Mouse (Mus musculus): ENCODE measurements around the gene Chil1. TPM values are rescaled to one million over a fixed set of nuclear protein-coding genes. Genes with fewer than 3 reads are reported as not detected.

Chil1 gene
- total and polyA plus RNA-seq, 2 experiments = 0.09 to 0.34 TPM

DNA sequence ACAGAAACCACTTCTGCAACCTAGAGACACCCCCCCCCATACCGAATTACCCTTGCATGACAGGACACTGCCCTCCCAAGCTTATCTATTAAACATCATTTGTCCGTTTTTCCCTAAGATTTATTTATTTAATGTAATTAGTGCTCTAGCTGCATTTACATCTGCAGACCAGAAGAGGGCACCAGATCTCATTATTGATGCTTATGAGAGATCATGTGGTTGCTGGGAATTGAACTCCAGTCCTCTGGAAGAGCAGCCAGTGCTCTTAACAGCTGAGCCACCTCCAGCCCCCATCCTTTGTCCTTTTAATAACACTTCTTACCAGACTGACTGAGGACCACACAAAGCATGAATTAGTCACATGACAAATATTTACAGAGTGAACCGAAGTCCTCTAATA lies 27.3 kb upstream of the Chil1 start:
- Histone ChIP-seq H3K4me1 (ENCODE audit: control insufficient read depth, insufficient read depth, low read length) (no peaks in the 10 kb centered on the region), H3K4me3 (ENCODE audit: insufficient read depth, low read depth, low read length) (no peak overlapping the region), H3K79me2 (ENCODE audit: control insufficient read depth, insufficient read depth, low read length) (no peaks in the 10 kb centered on the region), H3K36me3 (ENCODE audit: control insufficient read depth, insufficient read depth, low read length) (no peaks in the 10 kb centered on the region), H3K9ac (ENCODE audit: low read depth, low read length) (no peak overlapping the region), H3K27ac (replicated peaks; ENCODE audit: insufficient read depth, low read depth, low read length) (no peak overlapping the region), H3K27me3 (ENCODE audit: control insufficient read depth, insufficient read depth, low read length) (no peaks in the 10 kb centered on the region)
- TF ChIP-seq CTCF (IDR thresholded peaks at IDR 0.05; ENCODE audit: low read depth, low read length) (no peak), POLR2A (IDR thresholded peaks at IDR 0.05; ENCODE audit: extremely low read depth, insufficient read depth, low read length) (no peak)
- DNase-seq (ENCODE audit: extremely low read depth, low read depth, low spot score) = no peak
- 62% methylated on average over 3 of the region's 3 CpGs for WGBS

DNA sequence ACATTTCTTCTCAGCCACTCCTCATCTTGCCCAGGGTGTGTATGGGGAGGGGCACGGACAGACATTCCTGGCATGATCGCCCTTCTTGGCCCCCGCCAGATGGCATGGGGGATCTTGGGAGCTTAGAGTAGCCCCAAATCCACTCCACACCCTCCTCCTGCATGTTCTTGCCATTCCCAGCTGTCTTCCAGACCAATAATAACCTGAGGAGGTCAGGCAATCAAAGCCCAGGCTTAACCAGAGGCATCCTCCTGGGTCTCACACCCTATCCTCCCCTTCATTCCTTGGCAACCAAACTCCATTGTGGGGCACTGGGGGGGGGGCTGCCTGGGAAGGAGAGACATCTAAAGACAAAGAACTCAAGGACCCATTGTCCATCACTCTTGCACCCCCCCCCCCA lies 21.6 kb upstream of the Chil1 start:
- Histone ChIP-seq H3K4me1 (ENCODE audit: control insufficient read depth, insufficient read depth, low read length) (no peaks in the 10 kb centered on the region), H3K27me3 (ENCODE audit: control insufficient read depth, insufficient read depth, low read length) (no peaks in the 10 kb centered on the region), H3K9ac (ENCODE audit: low read depth, low read length) (no peak overlapping the region), H3K79me2 (ENCODE audit: control insufficient read depth, insufficient read depth, low read length) (no peaks in the 10 kb centered on the region), H3K36me3 (ENCODE audit: control insufficient read depth, insufficient read depth, low read length) (no peaks in the 10 kb centered on the region), H3K4me3 (ENCODE audit: insufficient read depth, low read depth, low read length) (no peak overlapping the region), H3K27ac (replicated peaks; ENCODE audit: insufficient read depth, low read depth, low read length) (no peak overlapping the region)
- WGBS = 86% methylated on average over 3 of the region's 3 CpGs
- DNase-seq (ENCODE audit: extremely low read depth, low read depth, low spot score) = no peak
- TF ChIP-seq CTCF (IDR thresholded peaks at IDR 0.05; ENCODE audit: low read depth, low read length) = no peak
- no peak for TF ChIP-seq POLR2A (IDR thresholded peaks at IDR 0.05; ENCODE audit: extremely low read depth, insufficient read depth, low read length)

DNA sequence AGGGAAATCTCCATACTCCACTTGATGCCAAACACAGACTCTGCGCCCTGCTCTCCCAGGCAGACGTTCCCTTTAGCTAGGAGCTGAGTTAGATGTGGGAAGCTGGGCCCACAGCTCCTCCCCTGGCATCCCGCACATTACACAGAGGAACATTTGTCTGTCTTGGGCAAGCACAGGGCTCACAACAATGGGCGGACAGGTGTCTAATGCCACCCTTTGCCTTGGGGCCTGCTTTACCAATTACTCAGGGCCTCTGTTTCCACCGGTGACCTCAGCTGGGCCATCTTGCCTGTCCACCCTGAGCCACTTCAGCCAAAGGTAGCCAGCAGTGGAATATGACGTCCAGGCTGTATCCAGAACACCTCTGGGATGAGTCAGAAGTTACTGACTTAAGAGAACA lies 20.6 kb upstream of the Chil1 start:
- Histone ChIP-seq H3K79me2 (ENCODE audit: control insufficient read depth, insufficient read depth, low read length) (no peaks in the 10 kb centered on the region), H3K27me3 (ENCODE audit: control insufficient read depth, insufficient read depth, low read length) (no peaks in the 10 kb centered on the region), H3K27ac (replicated peaks; ENCODE audit: insufficient read depth, low read depth, low read length) (no peak overlapping the region), H3K36me3 (ENCODE audit: control insufficient read depth, insufficient read depth, low read length) (no peaks in the 10 kb centered on the region), H3K9ac (ENCODE audit: low read depth, low read length) (no peak overlapping the region), H3K4me3 (ENCODE audit: insufficient read depth, low read depth, low read length) (no peak overlapping the region), H3K4me1 (ENCODE audit: control insufficient read depth, insufficient read depth, low read length) (no peaks in the 10 kb centered on the region)
- 89% methylated on average over 6 of the region's 6 CpGs for WGBS
- no peak for DNase-seq (ENCODE audit: extremely low read depth, low read depth, low spot score)
- TF ChIP-seq POLR2A (IDR thresholded peaks at IDR 0.05; ENCODE audit: extremely low read depth, insufficient read depth, low read length) = no peak
- TF ChIP-seq CTCF (IDR thresholded peaks at IDR 0.05; ENCODE audit: low read depth, low read length) = no peak

DNA sequence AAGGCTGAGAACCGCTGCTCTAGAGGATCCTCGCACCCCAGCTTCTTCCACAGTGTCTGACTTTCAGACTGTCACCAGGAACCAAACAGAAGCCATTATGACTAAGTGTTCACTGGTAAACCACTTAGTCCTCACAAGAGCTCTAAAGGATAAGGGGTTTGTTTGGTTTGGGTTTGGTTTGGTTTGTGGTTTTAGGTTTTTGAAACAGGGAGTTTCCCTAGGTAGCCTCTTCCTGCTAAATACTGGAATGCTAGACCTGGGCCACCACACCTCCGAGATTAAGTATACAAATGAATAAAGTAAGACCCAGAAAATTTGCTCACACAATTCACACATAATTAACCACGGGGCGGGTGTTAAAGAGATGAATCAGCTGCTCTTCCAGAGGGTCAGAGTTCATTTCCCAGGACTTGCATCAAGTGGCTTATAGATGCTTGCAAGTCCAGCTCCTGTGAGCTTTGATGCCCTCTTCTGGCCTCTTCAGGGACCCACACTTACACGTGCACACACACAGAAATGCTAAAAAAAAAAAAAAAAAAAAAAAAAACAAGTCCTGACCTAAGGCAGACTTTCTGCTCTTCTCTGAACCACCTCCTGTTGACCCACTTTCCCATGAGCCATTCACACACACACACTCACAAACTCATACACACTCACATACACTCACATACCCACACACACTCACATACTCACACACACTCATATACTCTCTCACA lies 19.3 kb upstream of the Chil1 start:
- no peaks in the 10 kb centered on the region for H3K36me3 ChIP-seq (ENCODE audit: control insufficient read depth, insufficient read depth, low read length)
- H3K79me2 ChIP-seq (ENCODE audit: control insufficient read depth, insufficient read depth, low read length) = no peaks in the 10 kb centered on the region
- H3K4me3 ChIP-seq (ENCODE audit: insufficient read depth, low read depth, low read length) = no peak overlapping the region
- no peaks in the 10 kb centered on the region for H3K27me3 ChIP-seq (ENCODE audit: control insufficient read depth, insufficient read depth, low read length)
- H3K9ac ChIP-seq (ENCODE audit: low read depth, low read length) = no peak overlapping the region
- WGBS = 87% methylated on average over 6 of the region's 6 CpGs
- DNase-seq (ENCODE audit: extremely low read depth, low read depth, low spot score) = peak; percentile 14
- TF ChIP-seq POLR2A (IDR thresholded peaks at IDR 0.05; ENCODE audit: extremely low read depth, insufficient read depth, low read length) (no peak), CTCF (IDR thresholded peaks at IDR 0.05; ENCODE audit: low read depth, low read length) (no peak)
- no peak overlapping the region for H3K27ac ChIP-seq (replicated peaks; ENCODE audit: insufficient read depth, low read depth, low read length)
- no peaks in the 10 kb centered on the region for H3K4me1 ChIP-seq (ENCODE audit: control insufficient read depth, insufficient read depth, low read length)

DNA sequence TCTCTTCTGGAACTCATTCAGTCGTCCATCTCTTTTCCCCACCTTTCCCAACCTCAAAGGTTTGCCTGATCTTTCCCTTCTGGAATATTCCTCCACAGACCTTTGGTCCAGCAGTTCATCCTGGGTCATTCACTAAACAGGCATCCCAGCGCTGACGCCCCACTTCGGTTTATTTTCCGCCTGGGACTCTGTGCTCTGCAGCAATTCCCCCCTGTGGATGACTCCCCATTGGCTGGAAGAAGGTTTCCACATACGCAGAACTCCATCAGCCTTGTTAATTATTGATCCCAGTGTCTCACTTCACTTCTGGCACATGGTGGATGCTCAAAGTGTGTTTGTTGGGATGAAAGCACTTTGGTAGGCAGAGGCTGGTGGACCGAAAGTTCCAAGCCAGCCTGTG lies 18.5 kb upstream of the Chil1 start:
- no peak for TF ChIP-seq CTCF (IDR thresholded peaks at IDR 0.05; ENCODE audit: low read depth, low read length)
- TF ChIP-seq POLR2A (IDR thresholded peaks at IDR 0.05; ENCODE audit: extremely low read depth, insufficient read depth, low read length) = no peak
- peak; percentile 81 for DNase-seq (ENCODE audit: extremely low read depth, low read depth, low spot score)
- 31% methylated on average over 7 of the region's 7 CpGs for WGBS

DNA sequence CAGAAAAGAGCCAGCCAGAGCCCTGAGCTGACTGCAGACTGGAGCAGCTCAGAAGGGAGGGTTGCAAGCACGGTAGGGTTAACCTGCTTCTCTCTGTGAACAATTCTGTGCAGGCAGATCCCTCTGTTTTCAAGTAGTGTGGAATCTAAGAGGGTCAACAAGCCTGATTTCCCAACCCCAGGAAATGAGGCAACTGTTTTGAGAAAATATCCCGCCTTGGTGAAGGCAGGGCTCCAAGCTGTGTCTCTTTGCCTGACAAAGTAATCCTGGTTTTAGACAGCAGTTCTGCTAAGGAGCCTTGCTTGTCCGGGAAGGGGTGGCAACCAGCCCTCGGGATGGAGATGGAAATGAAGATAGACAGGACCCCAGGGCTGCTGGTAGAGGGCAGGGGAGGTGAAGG lies 17.5 kb upstream of the Chil1 start:
- Histone ChIP-seq H3K4me1 (ENCODE audit: control insufficient read depth, insufficient read depth, low read length) (no peaks in the 10 kb centered on the region), H3K27ac (replicated peaks; ENCODE audit: insufficient read depth, low read depth, low read length) (no peak overlapping the region), H3K79me2 (ENCODE audit: control insufficient read depth, insufficient read depth, low read length) (no peaks in the 10 kb centered on the region), H3K4me3 (ENCODE audit: insufficient read depth, low read depth, low read length) (no peak overlapping the region), H3K36me3 (ENCODE audit: control insufficient read depth, insufficient read depth, low read length) (no peaks in the 10 kb centered on the region), H3K9ac (ENCODE audit: low read depth, low read length) (no peak overlapping the region), H3K27me3 (ENCODE audit: control insufficient read depth, insufficient read depth, low read length) (no peaks in the 10 kb centered on the region)
- TF ChIP-seq POLR2A (IDR thresholded peaks at IDR 0.05; ENCODE audit: extremely low read depth, insufficient read depth, low read length) (no peak), CTCF (IDR thresholded peaks at IDR 0.05; ENCODE audit: low read depth, low read length) (no peak)
- 52% methylated on average over 4 of the region's 4 CpGs for WGBS
- no peak for DNase-seq (ENCODE audit: extremely low read depth, low read depth, low spot score)

More for the DNA sequence above, 18.5 kb upstream of the Chil1 start:
- Histone ChIP-seq H3K79me2 (ENCODE audit: control insufficient read depth, insufficient read depth, low read length) (no peaks in the 10 kb centered on the region), H3K4me1 (ENCODE audit: control insufficient read depth, insufficient read depth, low read length) (no peaks in the 10 kb centered on the region), H3K36me3 (ENCODE audit: control insufficient read depth, insufficient read depth, low read length) (no peaks in the 10 kb centered on the region), H3K27ac (replicated peaks; ENCODE audit: insufficient read depth, low read depth, low read length) (no peak overlapping the region), H3K27me3 (ENCODE audit: control insufficient read depth, insufficient read depth, low read length) (no peaks in the 10 kb centered on the region), H3K9ac (ENCODE audit: low read depth, low read length) (no peak overlapping the region), H3K4me3 (ENCODE audit: insufficient read depth, low read depth, low read length) (no peak overlapping the region)

Data from liver, adult 2 months (tissue).